Mouse (Mus musculus) inflammation-experienced regulatory T-cells, adult 6 months (primary cell): ENCODE measurements around the gene 9430015G10Rik. TPM values are rescaled to one million over a fixed set of nuclear protein-coding genes. Genes with fewer than 3 reads are reported as not detected.

Source experiments
- polyA plus RNA-seq, 3 experiments: library from polyadenylated mRNA; unstranded; fragments of 100-300 nt; shearing (Covaris generic); gene quantifications; one replicate each; pipeline ENCODE4 v1.2.1; 2017

9430015G10Rik gene
- polyA plus RNA-seq, 3 experiments from 2014 or later = 8.6 to 32.7 (median 20.0) TPM

Other genes starting within 250 kb of the 9430015G10Rik start
- under 1 TPM; 0.16 to 0.40 (median 0.30) TPM for gene Tas1r3, start 246.6 kb upstream of the 9430015G10Rik start, polyA plus RNA-seq
- 10 to 100 TPM; 14.2 to 19.2 (median 19.1) TPM for gene Cptp, start 240.5 kb upstream of the 9430015G10Rik start, polyA plus RNA-seq
- 10 to 100 TPM; 81.9 to 88.2 (median 86.6) TPM for gene Ints11, start 240.4 kb upstream of the 9430015G10Rik start, polyA plus RNA-seq
- gene Pusl1, start 218.2 kb upstream of the 9430015G10Rik start, polyA plus RNA-seq = 10 to 100 TPM; 14.1 to 20.3 (median 15.8) TPM
- gene Acap3, start 218.2 kb upstream of the 9430015G10Rik start, polyA plus RNA-seq = 1 to 10 TPM; 4.0 to 9.1 (median 5.8) TPM
- gene Ube2j2, start 166.2 kb upstream of the 9430015G10Rik start, polyA plus RNA-seq = 10 to 100 TPM; 19.3 to 30.8 (median 29.6) TPM
- gene C1qtnf12, start 147.7 kb upstream of the 9430015G10Rik start, polyA plus RNA-seq = 1 to 10 TPM; 3.0 to 6.9 (median 5.6) TPM
- 1 to 10 TPM in 1 of 3 experiments, under 1 TPM in 2; 0.63 to 1.0 (median 0.90) TPM for gene B3galt6, start 117.3 kb upstream of the 9430015G10Rik start, polyA plus RNA-seq
- gene Sdf4, start 117.1 kb upstream of the 9430015G10Rik start, polyA plus RNA-seq = 100 to 1,000 TPM; 489 to 506 (median 496) TPM
- 100 to 1,000 TPM; 682 to 810 (median 720) TPM for gene Tnfrsf4, start 96.1 kb upstream of the 9430015G10Rik start, polyA plus RNA-seq
- 100 to 1,000 TPM; 603 to 779 (median 637) TPM for gene Tnfrsf18, start 83.8 kb upstream of the 9430015G10Rik start, polyA plus RNA-seq
- 1 to 10 TPM in 1 of 3 experiments, under 1 TPM in 2; 0.26 to 1.1 (median 0.55) TPM for gene Ttll10, start 50.6 kb upstream of the 9430015G10Rik start, polyA plus RNA-seq
- not detected for gene Rnf223, start 20.5 kb downstream of the 9430015G10Rik start, polyA plus RNA-seq
- gene Agrn, start 87.5 kb downstream of the 9430015G10Rik start, polyA plus RNA-seq = 1 to 10 TPM; 2.2 to 4.3 (median 4.2) TPM
- gene Isg15, start 90.8 kb downstream of the 9430015G10Rik start, polyA plus RNA-seq = 10 to 100 TPM; 34.7 to 48.9 (median 41.6) TPM
- 1 to 10 TPM; 2.9 to 5.3 (median 3.2) TPM for gene AW011738, start 93.3 kb downstream of the 9430015G10Rik start, polyA plus RNA-seq
- gene Perm1, start 105.9 kb downstream of the 9430015G10Rik start, polyA plus RNA-seq = under 1 TPM; 0.55 to 0.90 (median 0.74) TPM
- 10 to 100 TPM in 1 of 3 experiments, 1 to 10 TPM in 2; 4.3 to 11.0 (median 8.1) TPM for gene Plekhn1, start 124.9 kb downstream of the 9430015G10Rik start, polyA plus RNA-seq
- 10 to 100 TPM; 11.2 to 16.2 (median 15.7) TPM for gene Noc2l, start 126.0 kb downstream of the 9430015G10Rik start, polyA plus RNA-seq
- gene Samd11, start 145.7 kb downstream of the 9430015G10Rik start, polyA plus RNA-seq = 1 to 10 TPM; 2.5 to 4.0 (median 3.2) TPM
- gene Vmn2r-ps159, start 221.1 kb downstream of the 9430015G10Rik start, polyA plus RNA-seq = not detected